Mouse (Mus musculus): ENCODE data around the gene Tmem191c.
"Not testable (repeated sequence)": the region's sequence is repeated elsewhere in the genome, so short reads cannot be mapped to it uniquely, and the experiment has no call there.

Gene Tmem191c

GRCm38 (mm10) chr16:17275721-17276120 lies at the start of gene Tmem191c:
Gene Tmem191c, plus strand, starts transcription at chr16:17276077.
- no peak for DNase-seq (ENCODE audit: low spot score in 2 of 2)

- no peak for DNase-seq (ENCODE audit: low spot score in 2 of 2)
These were observed 49.4 kb upstream of the Tmem191c start for GRCm38 (mm10) chr16:17226496-17226895.

- DNase-seq (ENCODE audit: low spot score in 2 of 2) = not testable (repeated sequence)
These were observed 44.4 kb upstream of the Tmem191c start for GRCm38 (mm10) chr16:17231523-17231922.

- peak; percentile 58 to 87 for DNase-seq (ENCODE audit: low spot score in 2 of 2)
These were observed 42.8 kb upstream of the Tmem191c start, which contains the start of gene Hic2 for GRCm38 (mm10) chr16:17232794-17233701. Gene Hic2, plus strand, starts transcription at chr16:17233572.

- DNase-seq (ENCODE audit: low spot score in 2 of 2) = peak; percentile 28 to 45
These were observed 42.0 kb upstream of the Tmem191c start for GRCm38 (mm10) chr16:17233702-17234498.

DNA sequence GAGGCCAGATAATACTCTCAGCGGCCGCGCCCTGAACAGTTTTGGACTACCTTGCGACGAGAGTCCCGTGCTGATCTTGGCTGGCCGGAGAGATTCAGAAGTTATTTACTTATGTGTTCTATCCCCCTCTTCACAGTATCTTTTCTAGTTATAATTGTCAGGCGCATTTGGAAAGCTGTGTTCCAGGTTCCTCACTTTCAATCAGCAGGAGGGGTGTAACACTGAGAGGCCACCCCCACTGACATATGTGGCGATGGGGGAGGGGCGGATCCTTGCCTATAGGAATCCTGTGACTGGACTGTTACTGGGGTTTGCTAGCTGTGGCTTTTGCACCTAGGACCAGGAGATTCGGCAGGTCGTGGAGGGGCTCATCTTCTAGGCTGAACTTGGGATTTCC lies 41.4 kb upstream of the Tmem191c start:
- no peak for DNase-seq (ENCODE audit: low spot score in 2 of 2)

GRCm38 (mm10) chr16:17234916-17235665 lies 40.8 kb upstream of the Tmem191c start:
- no peak for DNase-seq (ENCODE audit: low spot score in 2 of 2)

DNA sequence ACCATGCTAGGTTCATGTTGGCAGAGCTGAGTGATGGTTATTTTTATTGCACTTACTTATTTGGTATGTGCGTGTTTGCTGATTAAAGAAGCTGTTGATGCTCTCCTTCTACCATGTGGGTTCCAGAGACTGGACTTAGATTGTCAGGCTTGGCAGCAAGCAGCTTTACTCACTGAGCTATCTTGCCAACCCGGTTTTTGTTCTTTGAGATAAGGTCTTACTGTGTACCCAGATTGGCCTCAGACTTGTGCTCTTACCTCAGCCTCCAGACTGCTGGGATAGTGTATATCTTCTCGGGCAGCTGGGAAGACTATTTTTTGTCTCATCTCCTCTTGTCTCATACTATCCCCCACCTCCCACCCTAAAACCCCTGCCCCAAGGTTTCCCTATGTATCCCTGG lies 38.2 kb upstream of the Tmem191c start:
- no peak for DNase-seq (ENCODE audit: low spot score in 2 of 2)

DNA sequence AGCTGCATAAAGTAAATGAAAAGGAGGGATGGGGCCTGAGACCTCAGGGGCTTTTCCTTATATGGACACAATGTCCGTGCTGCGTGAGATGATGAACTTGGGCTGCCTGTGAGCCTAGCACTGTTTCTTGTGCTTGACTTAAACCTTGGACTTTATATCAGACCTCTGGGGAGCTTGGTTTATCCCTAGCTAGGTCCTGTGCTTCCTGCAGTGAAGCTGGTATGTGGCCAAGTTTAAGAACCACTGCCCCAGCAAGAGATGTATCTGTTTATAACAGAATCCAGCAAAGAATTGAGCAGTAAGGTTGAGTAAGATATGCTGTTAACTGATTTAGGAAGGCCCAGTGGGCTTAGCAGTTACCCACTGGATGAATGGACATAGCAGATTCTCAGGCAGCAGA lies 36.5 kb upstream of the Tmem191c start:
- DNase-seq (ENCODE audit: low spot score in 2 of 2) = no peak

- DNase-seq (ENCODE audit: low spot score in 2 of 2) = no peak
These were observed 32.1 kb upstream of the Tmem191c start for GRCm38 (mm10) chr16:17243731-17244130.

GRCm38 (mm10) chr16:17244996-17245395 lies 30.9 kb upstream of the Tmem191c start:
- DNase-seq (ENCODE audit: low spot score in 2 of 2) = no peak

DNA sequence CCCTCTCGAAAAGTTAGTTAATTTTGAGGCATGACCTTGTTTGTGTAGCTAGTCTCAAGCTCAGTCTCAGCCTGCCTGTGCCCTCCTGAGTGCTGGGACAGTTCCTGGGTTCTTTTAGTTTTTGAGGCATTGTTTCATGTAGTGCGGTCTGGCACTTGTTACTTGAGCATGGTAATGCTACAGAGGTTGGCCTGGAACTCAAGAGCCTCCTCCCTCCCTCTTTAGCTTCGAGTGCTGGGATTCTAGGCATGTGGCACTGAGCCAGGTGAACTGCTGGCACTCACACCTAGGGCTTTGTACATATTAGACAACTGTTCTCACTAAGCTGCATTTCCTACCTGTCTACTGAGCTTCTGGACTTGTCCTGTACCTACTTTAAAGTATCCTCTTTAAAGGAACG lies 28.1 kb upstream of the Tmem191c start:
- no peak for DNase-seq (ENCODE audit: low spot score in 2 of 2)

GRCm38 (mm10) chr16:17249135-17249534 lies 26.7 kb upstream of the Tmem191c start:
- DNase-seq (ENCODE audit: low spot score in 2 of 2) = no peak

DNA sequence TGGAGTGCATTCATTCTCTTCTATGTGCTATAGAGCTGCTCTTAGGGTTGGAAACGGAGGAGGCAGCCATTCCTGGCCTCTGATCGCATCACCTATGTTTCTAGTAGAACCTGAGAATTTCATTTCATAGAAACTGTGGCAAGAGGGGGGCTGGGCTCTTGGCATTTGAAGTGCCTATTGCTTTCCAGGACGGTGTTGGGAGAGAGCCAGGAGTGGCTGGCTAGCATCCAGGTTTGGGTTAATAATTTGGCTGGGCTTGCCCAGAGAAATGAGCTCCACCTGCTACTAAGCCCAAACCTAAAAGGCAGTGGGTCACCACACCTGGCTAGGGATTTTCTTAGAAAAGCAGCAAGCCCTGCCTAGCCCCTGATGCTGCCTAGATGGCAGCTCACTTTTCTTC lies 24.3 kb upstream of the Tmem191c start:
- DNase-seq (ENCODE audit: low spot score in 2 of 2) = no peak

- DNase-seq (ENCODE audit: low spot score in 2 of 2) = no peak
These were observed 23.7 kb upstream of the Tmem191c start for GRCm38 (mm10) chr16:17252086-17252726.

GRCm38 (mm10) chr16:17252841-17253240 lies 23.0 kb upstream of the Tmem191c start:
- no peak for DNase-seq (ENCODE audit: low spot score in 2 of 2)

DNA sequence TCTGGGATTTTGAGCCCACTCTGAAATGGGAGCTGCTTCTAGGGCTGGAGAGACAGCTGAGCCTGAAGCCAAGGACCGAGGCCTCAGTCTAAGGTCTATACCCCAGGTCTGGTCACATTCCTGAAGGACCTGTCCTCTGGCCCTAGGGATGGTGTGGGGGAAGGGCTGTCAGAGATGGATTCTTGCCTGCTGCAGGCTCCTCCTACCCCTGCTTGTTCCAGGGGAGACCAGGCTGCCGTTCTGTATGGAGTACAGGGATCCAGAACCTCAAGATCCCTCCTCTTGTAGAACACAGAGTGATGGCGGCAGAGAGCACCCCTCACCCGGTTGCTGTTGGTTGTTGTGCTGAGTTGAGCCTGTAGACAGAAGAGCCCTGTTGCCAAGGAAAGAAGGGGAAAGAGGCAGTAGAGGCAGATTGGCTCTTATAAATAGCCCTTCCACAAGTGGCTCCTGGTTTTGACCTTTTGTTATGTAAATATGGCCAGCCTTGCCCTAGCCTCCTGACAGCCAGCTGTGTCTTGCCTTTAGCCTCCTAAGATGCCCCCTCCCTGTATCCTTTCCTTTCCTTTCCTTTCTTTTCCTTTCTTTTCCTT lies 21.8 kb upstream of the Tmem191c start:
- no peak for DNase-seq (ENCODE audit: low spot score in 2 of 2)

GRCm38 (mm10) chr16:17255270-17255669 lies 20.6 kb upstream of the Tmem191c start:
- no peak for DNase-seq (ENCODE audit: low spot score in 2 of 2)

GRCm38 (mm10) chr16:17257359-17257821 lies 18.5 kb upstream of the Tmem191c start:
- DNase-seq (ENCODE audit: low spot score in 2 of 2) = no peak

GRCm38 (mm10) chr16:17258917-17259316 lies 17.0 kb upstream of the Tmem191c start:
- DNase-seq (ENCODE audit: low spot score in 2 of 2) = no peak

- no peak for DNase-seq (ENCODE audit: low spot score in 2 of 2)
These were observed 14.5 kb upstream of the Tmem191c start for GRCm38 (mm10) chr16:17261341-17261740.

All from spleen, postnatal 10 days (tissue).